Mouse (Mus musculus): ENCODE data around the gene Cers2. TPM values are rescaled to one million over a fixed set of nuclear protein-coding genes. Genes with fewer than 3 reads are reported as not detected.

The Cers2 gene
- polyA plus RNA-seq, 1 experiment from 2014 or later: 89.6 TPM

Other genes with a start within 250 kb of the Cers2 start
- gene Pip5k1a, start 207.9 kb upstream of the Cers2 start, polyA plus RNA-seq (2015; fragmentation: Nextera tagmentation; extraction: Ambion mirVana): 15.0 and 17.0 TPM in 2 replicates
- 170 and 184 TPM in 2 replicates for gene Vps72, start 203.8 kb upstream of the Cers2 start, polyA plus RNA-seq (2015; fragmentation: Nextera tagmentation; extraction: Ambion mirVana)
- gene Tmod4, start 190.3 kb upstream of the Cers2 start, polyA plus RNA-seq (2015; fragmentation: Nextera tagmentation; extraction: Ambion mirVana): 1.1 TPM in 2 replicates
- 79.5 and 79.8 TPM in 2 replicates for gene Scnm1, start 180.8 kb upstream of the Cers2 start, polyA plus RNA-seq (2015; fragmentation: Nextera tagmentation; extraction: Ambion mirVana)
- gene Lysmd1, start 180.7 kb upstream of the Cers2 start, polyA plus RNA-seq (2015; fragmentation: Nextera tagmentation; extraction: Ambion mirVana): 53.8 and 57.6 TPM in 2 replicates
- gene Tnfaip8l2, start 172.4 kb upstream of the Cers2 start, polyA plus RNA-seq (2015; fragmentation: Nextera tagmentation; extraction: Ambion mirVana): 2.6 and 3.2 TPM in 2 replicates
- gene Sema6c, start 154.3 kb upstream of the Cers2 start, polyA plus RNA-seq (2015; fragmentation: Nextera tagmentation; extraction: Ambion mirVana): 18.9 and 20.9 TPM in 2 replicates
- 2.4 and 3.0 TPM in 2 replicates for gene Gabpb2, start 96.9 kb upstream of the Cers2 start, polyA plus RNA-seq (2015; fragmentation: Nextera tagmentation; extraction: Ambion mirVana)
- gene Cdc42se1, start 86.1 kb upstream of the Cers2 start, polyA plus RNA-seq (2015; fragmentation: Nextera tagmentation; extraction: Ambion mirVana): 46.6 and 50.9 TPM in 2 replicates
- 336 and 438 TPM in 2 replicates for gene Mllt11, start 82.6 kb upstream of the Cers2 start, polyA plus RNA-seq (2015; fragmentation: Nextera tagmentation; extraction: Ambion mirVana)
- 0.21 and 0.24 TPM in 2 replicates for gene Gm128, start 73.2 kb upstream of the Cers2 start, polyA plus RNA-seq (2015; fragmentation: Nextera tagmentation; extraction: Ambion mirVana)
- gene Bnipl, start 63.6 kb upstream of the Cers2 start, polyA plus RNA-seq (2015; fragmentation: Nextera tagmentation; extraction: Ambion mirVana): 0.30 TPM in 1 of 2 replicates, not detected in the other
- gene Mindy1, start 33.4 kb upstream of the Cers2 start, polyA plus RNA-seq (2015; fragmentation: Nextera tagmentation; extraction: Ambion mirVana): 42.3 and 42.5 TPM in 2 replicates
- 81.4 and 84.3 TPM in 2 replicates for gene Prune1, start 32.7 kb upstream of the Cers2 start, polyA plus RNA-seq (2015; fragmentation: Nextera tagmentation; extraction: Ambion mirVana)
- gene Anxa9, start 7.6 kb upstream of the Cers2 start, polyA plus RNA-seq (2015; fragmentation: Nextera tagmentation; extraction: Ambion mirVana): 0.23 and 0.34 TPM in 2 replicates
- 42.3 and 43.3 TPM in 2 replicates for gene Setdb1, start 42.4 kb downstream of the Cers2 start, polyA plus RNA-seq (2015; fragmentation: Nextera tagmentation; extraction: Ambion mirVana)
- not detected in 2 replicates for gene 4930558C23Rik, start 88.0 kb downstream of the Cers2 start, polyA plus RNA-seq (2015; fragmentation: Nextera tagmentation; extraction: Ambion mirVana)
- 18.4 and 18.8 TPM in 2 replicates for gene Arnt, start 119.6 kb downstream of the Cers2 start, polyA plus RNA-seq (2015; fragmentation: Nextera tagmentation; extraction: Ambion mirVana)
- gene Ctsk, start 184.5 kb downstream of the Cers2 start, polyA plus RNA-seq (2015; fragmentation: Nextera tagmentation; extraction: Ambion mirVana): 5.7 and 10.8 TPM in 2 replicates
- 10.4 and 11.6 TPM in 2 replicates for gene Ctss, start 212.0 kb downstream of the Cers2 start, polyA plus RNA-seq (2015; fragmentation: Nextera tagmentation; extraction: Ambion mirVana)
- gene Hormad1, start 244.9 kb downstream of the Cers2 start, polyA plus RNA-seq (2015; fragmentation: Nextera tagmentation; extraction: Ambion mirVana): not detected in 2 replicates